Mouse (Mus musculus) layer of hippocampus, adult 11-12 months (tissue): ENCODE measurements around the gene Aup1.

Source experiments
- DNase-seq: peaks from one replicate; pipeline ENCODE4 v3.0.0; 2022; ENCODE audit warnings: low spot score

The Aup1 gene

DNA sequence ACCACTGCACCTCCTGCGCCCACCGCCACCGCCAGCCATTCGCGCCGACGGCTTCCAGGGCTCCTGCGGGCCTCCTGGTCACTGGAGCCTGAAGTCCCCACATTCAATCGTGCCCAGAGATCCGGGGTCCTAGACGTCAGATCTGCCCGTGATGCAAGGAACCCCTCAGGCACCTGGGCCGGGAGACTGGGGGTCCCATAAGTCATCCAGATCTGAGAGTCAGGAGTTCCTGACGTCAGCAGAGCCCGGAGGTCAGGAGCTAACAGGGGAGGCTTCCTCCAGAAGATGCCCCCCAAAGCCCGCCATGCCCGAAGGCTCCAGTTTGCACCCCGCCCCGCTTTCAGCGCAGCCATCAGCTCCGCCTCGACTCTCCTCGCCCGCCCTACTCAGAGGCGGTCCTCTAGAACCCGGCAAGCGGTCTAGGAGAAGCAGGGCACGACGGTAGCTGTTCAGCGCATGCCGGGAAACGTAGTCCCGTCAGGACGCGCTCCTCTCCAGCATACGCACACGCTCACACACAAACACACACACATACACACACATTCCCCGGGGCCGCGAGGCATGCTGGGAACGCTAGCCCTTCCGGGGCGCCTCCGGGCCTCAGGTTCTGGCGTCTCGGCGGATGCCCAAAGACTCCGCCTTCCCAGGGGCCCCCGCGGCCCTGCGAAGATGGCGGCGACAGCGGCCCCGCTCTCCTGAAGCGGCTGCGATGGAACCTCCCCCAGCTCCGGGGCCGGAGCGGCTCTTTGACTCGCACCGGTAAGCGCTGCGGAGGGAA, at the start of gene Aup1:
TSS of gene Aup1 (plus strand) at position 448 of the 778 bp plus-strand sequence.
- peak; percentile 98 for DNase-seq

GRCm38 (mm10) chr6:83004872-83005271, 49.4 kb upstream of the Aup1 start:
- peak; percentile 55 for DNase-seq

GRCm38 (mm10) chr6:83005444-83006011, 48.8 kb upstream of the Aup1 start:
- no peak for DNase-seq

DNA sequence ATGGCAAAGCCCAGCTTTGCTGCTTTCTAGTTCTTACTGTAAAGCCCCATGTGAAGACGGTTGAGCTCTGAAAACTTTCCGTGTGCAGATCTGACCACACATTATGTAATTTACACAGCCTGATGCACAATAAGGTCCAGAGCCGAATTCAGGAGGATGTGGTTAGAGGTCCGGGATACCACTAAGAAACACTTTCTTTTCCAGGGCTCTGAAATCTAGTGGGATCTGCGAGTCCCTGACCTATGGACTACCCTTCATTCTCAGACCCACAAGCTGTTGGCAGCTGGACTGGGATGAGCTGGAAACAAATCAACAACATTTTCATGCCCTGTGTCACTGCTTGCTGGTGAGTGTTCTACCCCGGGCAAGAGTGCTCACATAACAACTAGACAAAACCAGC, 48.2 kb upstream of the Aup1 start:
- no peak for DNase-seq

DNA sequence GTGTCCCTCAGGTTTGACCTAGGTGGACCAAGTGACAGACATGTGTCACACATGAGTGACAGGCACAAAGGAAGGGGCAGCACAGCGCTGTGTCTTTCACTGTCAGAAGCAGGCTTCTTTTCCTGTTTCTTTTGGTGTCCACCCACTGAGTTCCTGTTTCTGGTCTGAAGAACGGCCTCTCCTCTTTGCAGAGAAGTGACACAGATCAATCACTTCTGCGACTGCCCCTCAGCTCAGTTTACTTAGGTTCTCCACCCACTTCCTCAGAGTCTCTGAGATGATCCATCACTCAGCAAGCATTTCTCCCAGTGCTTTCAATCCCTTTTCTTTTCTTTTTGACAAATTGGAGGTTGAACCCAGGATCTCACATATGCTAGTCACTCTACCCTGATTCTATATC, 45.7 kb upstream of the Aup1 start:
- no peak for DNase-seq

- DNase-seq = no peak
These were observed 44.3 kb upstream of the Aup1 start for GRCm38 (mm10) chr6:83010010-83010409.

DNA sequence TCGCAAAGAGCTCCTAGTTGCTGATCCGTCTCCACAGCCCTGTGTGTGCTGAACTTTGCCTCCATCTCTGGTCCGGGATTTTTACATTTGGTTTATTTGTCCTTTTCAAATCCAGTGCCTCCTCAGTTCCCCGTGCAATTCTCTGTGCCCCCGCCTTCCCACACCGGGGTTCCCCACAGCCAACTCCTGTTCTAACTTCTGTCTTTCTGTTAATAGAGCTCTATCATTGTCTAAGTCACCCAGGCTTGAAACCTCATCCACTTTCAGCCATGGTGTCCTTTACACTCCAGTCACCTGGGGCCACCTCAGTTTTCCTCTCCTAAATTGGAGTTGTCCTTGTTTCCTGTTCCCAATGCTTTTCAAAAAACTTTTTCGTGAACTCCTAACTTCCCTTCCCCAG, 43.1 kb upstream of the Aup1 start:
- DNase-seq = no peak

DNA sequence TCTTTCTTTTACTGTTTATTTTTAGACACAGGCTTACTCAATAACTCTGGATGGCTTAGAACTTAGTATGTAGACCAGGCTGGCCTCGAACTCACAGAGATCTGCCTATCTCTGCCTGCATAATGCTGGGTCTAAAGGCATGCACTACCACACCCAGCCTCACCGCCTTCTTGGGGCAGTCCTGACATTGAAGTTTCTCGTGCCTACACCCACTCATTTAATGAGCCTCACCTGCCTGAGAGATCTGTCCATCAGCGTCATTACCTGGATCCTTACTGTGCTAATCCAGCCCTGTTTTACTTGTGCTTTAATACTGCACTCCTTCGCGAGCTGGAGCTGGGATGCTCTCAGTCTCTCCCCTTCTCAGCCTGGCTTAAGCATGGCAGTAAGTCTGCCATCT, 42.6 kb upstream of the Aup1 start:
- no peak for DNase-seq

DNA sequence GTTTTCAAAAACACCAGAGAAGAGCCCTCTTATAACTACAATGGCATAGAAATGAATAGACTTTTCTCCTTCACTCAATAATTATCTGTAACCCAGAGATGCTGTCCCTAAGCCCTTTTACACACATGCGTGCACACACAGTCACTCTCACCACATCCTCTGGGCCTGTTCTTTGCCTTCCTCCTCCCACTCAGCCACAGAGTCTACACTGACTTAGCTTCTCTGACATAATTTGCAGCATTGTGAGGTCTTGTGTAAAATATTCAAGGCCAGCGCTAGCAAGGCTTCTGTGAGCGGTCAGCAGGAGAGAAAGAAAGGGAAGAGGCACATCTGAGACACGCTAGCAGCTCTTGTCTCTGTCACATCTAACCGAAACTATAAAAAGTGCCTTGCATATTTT, 40.9 kb upstream of the Aup1 start:
- DNase-seq = no peak

DNA sequence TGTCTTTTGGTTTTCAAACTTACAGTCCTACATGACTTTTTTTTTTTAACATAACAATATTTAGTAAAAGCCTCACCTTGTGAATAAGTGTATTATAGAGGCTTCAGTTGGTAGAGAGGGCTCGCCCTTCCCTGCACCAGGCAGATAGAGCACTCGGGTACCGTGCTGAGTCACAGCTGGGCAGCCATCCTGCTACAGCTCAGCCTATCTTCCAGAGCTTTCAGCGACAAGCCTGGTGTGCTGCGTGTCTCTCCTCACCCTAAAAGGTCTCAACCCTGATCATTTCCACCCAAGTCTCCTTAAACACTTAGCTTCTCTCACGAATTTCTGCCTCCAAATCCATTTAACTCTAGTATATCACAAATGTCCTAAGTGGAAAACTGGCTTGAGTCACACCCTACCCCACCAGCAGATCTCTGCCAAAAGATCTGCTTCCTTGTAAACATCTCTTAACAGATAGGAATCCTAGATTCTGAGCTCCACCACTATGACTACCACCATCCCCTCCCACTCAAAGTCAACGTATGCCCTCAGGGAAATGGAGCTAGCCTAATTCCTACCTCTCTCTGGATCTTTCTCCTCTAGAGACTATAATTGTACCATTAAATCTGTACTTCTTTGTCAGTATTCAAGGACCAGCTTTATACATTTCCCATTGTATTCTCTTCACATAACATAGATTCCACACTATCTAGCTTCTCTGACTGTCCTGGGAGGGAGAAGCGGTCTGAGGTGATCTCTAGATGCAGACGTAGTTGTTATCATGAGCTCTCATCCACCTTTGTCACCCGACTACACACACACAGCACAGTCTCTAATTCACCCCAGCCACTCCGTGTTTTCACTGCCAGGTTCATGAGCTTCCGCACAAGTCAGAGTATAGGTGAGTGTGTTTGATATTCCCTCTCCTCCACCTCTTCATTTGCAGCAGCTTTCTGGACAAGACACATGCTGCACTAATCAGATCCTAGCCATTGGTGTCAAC, 39.5 kb upstream of the Aup1 start:
- no peak for DNase-seq

DNA sequence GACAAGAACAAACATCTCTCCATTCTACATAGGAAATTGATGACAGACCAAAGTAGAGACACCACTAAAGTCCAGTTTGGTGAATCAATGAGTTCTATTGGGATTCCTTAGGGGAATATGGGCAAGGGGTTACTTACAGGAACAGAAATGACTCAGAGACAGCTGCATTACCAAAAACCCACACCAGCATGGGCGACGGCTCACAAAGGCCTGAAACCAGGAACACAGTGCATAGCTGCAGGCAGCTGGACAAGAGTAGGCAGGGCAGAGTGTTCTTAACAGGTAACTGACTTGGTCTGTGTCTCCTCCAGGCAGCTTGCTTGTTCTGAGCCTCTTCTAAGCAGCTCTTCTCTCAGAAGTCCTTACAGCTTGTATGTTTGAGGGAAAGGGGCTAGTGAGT, 38.6 kb upstream of the Aup1 start:
- DNase-seq = no peak

- no peak for DNase-seq
These were observed 37.1 kb upstream of the Aup1 start for GRCm38 (mm10) chr6:83017190-83017589.

- DNase-seq = no peak
These were observed 35.3 kb upstream of the Aup1 start for GRCm38 (mm10) chr6:83019044-83019443.

DNA sequence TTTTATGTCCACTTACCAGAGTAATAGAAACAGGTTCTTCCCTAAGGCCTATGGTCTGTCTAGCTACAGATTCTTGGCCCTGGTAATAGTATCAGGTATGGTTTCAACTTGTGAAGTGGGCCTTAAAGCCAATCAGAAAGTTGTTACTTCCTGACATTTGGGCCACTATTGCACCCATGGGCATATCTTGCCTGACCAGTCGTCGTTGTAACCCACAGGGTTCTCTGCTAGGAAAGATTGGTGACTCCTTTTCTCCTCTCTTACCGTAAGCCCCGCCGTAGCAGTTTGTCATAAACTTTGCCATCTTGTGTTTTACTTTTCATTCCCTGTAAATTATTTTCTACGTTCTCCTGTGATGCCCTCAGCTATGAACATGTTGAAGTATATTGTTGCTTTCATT, 34.2 kb upstream of the Aup1 start:
- no peak for DNase-seq

DNA sequence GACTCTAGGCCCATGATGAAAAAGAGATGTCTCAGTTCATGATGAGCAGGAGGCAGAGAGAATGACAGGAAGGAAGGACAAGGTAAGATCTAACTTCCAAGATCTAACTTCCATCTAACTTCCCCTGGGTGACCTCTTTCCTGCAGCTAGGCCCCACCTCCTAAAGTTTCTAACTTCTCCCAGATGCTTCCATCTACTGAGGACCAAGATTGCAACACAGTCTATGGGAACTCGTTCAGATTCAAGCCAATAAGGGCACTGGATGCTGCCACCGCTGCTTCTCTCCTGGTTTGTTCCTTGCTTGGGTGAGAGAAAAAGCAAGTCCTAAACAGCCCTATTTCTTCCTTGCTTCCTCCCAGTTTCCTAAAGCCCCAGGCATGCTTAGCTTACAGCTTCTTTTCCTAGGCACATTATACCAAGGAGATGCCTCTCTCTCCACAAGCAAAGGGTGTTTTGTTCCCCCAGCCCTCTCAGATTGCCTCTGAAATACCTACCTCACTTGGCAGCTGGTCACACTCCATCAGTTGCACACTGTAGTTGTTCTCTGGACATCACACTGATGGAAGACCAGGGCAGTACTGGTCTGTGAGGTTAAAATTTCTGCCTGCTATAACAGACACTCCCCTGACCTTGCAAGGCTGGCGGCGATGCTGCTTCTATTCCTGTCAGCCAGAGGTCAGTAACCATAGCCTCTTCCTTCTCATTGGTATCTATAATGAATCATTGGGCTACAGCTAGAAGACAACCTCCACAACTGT, 33.3 kb upstream of the Aup1 start:
- DNase-seq = no peak

DNA sequence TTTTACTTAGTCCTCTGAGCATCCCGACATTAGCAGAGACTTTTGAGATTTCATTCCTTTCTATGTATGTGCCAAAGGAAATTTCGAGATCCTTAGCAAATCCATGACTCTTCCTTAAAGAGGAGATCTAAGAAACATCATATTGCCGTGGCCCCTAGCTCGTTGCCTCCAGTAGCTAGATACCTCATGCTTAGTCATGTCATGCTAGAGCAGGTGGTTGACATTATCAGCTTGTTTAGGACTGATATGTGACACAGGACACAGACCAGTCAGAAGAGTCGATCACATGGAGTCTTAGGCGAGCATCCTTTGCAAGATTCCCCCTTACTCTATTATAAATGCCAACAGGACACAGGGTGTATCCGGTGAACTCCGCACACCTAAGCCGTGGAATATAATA, 31.3 kb upstream of the Aup1 start:
- no peak for DNase-seq

DNA sequence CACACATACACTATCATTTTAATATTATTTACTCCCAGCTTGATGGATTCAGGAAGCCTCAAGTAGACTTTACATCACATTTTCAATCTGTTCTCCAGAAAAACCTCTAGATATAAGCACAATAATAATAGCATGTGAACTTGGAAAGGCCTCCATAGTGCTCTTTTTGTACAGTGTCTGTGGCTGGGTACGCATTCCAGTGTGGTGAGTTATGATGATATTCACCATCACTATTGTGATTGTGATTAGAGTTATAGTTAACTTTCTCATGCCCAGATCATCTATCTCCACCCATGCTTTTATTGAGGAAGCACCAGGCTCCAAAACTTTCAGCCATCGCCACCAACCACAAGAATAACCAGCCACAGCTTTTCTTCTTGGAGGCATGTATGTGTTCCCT, 30.5 kb upstream of the Aup1 start:
- no peak for DNase-seq

- no peak for DNase-seq
These were observed 29.9 kb upstream of the Aup1 start for GRCm38 (mm10) chr6:83024421-83024820.

DNA sequence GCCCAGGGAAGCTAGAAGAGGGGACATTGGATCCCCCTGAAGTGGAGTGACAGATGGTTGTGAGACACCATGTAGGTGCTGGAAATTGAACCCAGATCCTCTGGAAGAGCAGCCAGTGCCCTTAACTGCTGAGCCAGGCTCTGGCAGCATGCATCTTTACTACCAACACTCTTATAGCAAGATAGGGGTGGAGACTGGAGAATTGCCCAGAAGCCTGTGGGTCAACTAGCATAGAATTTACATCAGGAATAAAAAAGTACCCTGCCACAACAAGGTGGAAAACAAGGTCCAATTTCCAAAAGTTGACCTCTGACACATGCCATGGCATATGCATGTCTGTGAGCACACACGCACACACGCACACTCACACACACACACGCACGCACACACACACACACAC, 29.1 kb upstream of the Aup1 start:
- DNase-seq = no peak

GRCm38 (mm10) chr6:83027293-83027692, 27.0 kb upstream of the Aup1 start:
- no peak for DNase-seq

GRCm38 (mm10) chr6:83027706-83028105, 26.6 kb upstream of the Aup1 start:
- no peak for DNase-seq

GRCm38 (mm10) chr6:83029777-83030176, 24.5 kb upstream of the Aup1 start:
- DNase-seq = no peak
